Mouse (Mus musculus): ENCODE results near the gene Dcun1d1.

DNA sequence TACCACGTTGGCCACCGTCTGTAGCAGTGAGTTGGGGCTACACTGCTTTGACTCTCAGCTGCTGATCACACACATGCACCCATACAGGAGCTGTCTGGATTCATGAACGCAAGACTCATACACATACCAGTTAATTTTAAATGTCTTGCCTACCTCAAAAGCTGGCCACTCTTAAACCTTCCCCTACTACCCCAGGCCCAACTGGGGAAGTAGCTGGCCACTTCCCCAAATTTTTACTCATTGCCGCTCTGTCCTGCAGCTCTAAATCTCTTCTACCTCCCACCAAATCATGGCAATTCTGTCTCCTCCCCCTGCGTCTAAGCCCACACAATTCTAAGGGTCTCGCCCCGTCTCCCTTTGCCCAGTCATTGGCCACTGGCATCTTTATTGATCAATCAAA lies 11.0 kb upstream of the Dcun1d1 start:
- TF ChIP-seq EP300 (IDR thresholded peaks at IDR 0.05; ENCODE audit: low read depth) (no peak), CTCF (IDR thresholded peaks at IDR 0.05; ENCODE audit: low read depth) (no peak)
